Comparison of ENCODE assay signal across 22 mouse cellular contexts in the genomic region with DNA sequence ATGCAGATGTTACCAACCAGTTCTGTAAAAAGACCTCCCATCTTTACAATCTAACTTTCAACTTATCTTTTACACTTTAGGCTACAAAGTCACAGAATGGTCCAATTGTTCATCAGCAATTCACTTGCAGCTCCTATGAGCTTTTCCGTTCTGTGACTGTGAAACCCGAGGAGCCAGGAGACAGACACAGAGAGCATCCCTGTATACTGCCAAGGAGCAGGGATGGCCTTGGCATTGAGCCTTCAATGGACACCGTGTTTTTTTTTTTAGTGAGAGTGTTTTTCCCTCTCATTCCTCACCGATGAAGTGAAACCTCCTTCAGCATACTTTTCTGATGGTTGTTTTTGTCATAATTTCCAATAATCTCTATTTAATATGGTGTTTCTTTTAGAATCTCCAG.
DNase-seq lines count a peak whose midpoint lies in the region; ATAC-seq and TF ChIP-seq lines count a peak whose summit lies in the region.
"Had no signal": no experiment of that assay in that cellular context is flagged by ENCODE, and none has a peak within 500 bp of the region (broad histone marks: within the 10 kb centered on the region; RNA-seq: fewer than 3 reads in every experiment).

No protein-coding gene starts in this region.

- H3K9ac ChIP-seq in forebrain, postnatal 0 days: no peak overlapping the region
- no peak overlapping the region for H3K9ac ChIP-seq in forebrain, embryonic 11.5 days (ENCODE audit: low read length)
- H3K9ac ChIP-seq in midbrain, postnatal 0 days (replicated peaks; ENCODE audit: low read length, poor library complexity, severe bottlenecking): no peak overlapping the region
- no peak overlapping the region for H3K9ac ChIP-seq in midbrain, embryonic 16.5 days (ENCODE audit: low read depth, low read length)
- H3K9ac ChIP-seq: heart, embryonic 13.5 days; hindbrain, embryonic 15.5 days; neural tube, embryonic 15.5 days had no signal

- no peak for TF ChIP-seq CTCF in forebrain, postnatal 0 days (IDR thresholded peaks at IDR 0.05; ENCODE audit: low read depth)
- TF ChIP-seq CTCF in midbrain, postnatal 0 days (IDR thresholded peaks at IDR 0.05): no peak

- peak; percentile 2 for DNase-seq in forebrain, postnatal 0 days
- DNase-seq in forebrain, embryonic 11.5 days (ENCODE audit: low spot score): no peak
- peak; percentile 54 for DNase-seq in midbrain, postnatal 0 days (ENCODE audit: low spot score)
- peak; percentile 86 for DNase-seq in cerebellum, adult 9-11 months
- DNase-seq in adrenal gland, adult (ENCODE audit: inconsistent age in 2 of 2, low spot score in 1 of 2): no peak
- DNase-seq in right cerebral cortex, adult 2 months (ENCODE audit: low spot score in 2 of 2): no peak
- DNase-seq: gastrocnemius, postnatal 10 days; heart, adult 11 months; kidney, adult 11 months; liver; thymus, postnatal 14 days had no signal

- ATAC-seq in forebrain, postnatal 0 days: no peak
- no peak for ATAC-seq in forebrain, embryonic 11.5 days (replicated peaks; ENCODE audit: low FRiP score)
- ATAC-seq in midbrain, postnatal 0 days (ENCODE audit: low FRiP score): no peak
- ATAC-seq in midbrain, embryonic 16.5 days: no peak
- no peak for ATAC-seq in activated CD4-positive, CD25-positive, alpha-beta regulatory T cell, adult 4 months
- ATAC-seq: lung, postnatal 0 days had no signal

- no peaks in the 10 kb centered on the region for H3K36me3 ChIP-seq in forebrain, postnatal 0 days (ENCODE audit: insufficient read depth)
- no peaks in the 10 kb centered on the region for H3K36me3 ChIP-seq in forebrain, embryonic 11.5 days (ENCODE audit: control insufficient read depth, insufficient read depth, low read length)
- H3K36me3 ChIP-seq in midbrain, postnatal 0 days (ENCODE audit: insufficient read depth, low read length): no peaks in the 10 kb centered on the region
- no peaks in the 10 kb centered on the region for H3K36me3 ChIP-seq in midbrain, embryonic 16.5 days (ENCODE audit: control insufficient read depth, insufficient read depth, low read length)
- H3K36me3 ChIP-seq: heart, embryonic 13.5 days; hindbrain, embryonic 15.5 days; neural tube, embryonic 15.5 days had no signal

- no peak overlapping the region for H3K27ac ChIP-seq in forebrain, postnatal 0 days (ENCODE audit: low read depth, low read length)
- H3K27ac ChIP-seq in forebrain, embryonic 11.5 days (ENCODE audit: low read depth, low read length): no peak overlapping the region
- H3K27ac ChIP-seq in midbrain, postnatal 0 days (ENCODE audit: low read depth, low read length): no peak overlapping the region
- H3K27ac ChIP-seq in midbrain, embryonic 16.5 days (ENCODE audit: low read length): no peak overlapping the region
- H3K27ac ChIP-seq: heart, embryonic 13.5 days; hindbrain, embryonic 15.5 days; kidney, postnatal 0 days; neural tube, embryonic 15.5 days had no signal

- H3K4me2 ChIP-seq in forebrain, postnatal 0 days (ENCODE audit: low read depth): no peak overlapping the region
- H3K4me2 ChIP-seq in forebrain, embryonic 11.5 days (ENCODE audit: low read depth, low read length, severe bottlenecking): no peak overlapping the region
- no peak overlapping the region for H3K4me2 ChIP-seq in midbrain, postnatal 0 days (ENCODE audit: low read depth, low read length, poor library complexity, severe bottlenecking)
- no peak overlapping the region for H3K4me2 ChIP-seq in midbrain, embryonic 16.5 days (ENCODE audit: low read length)
- H3K4me2 ChIP-seq: heart, embryonic 13.5 days; hindbrain, embryonic 15.5 days; midbrain, embryonic 11.5 days; neural tube, embryonic 15.5 days had no signal

- WGBS in forebrain, postnatal 0 days: 47% methylated on average over 4 of the region's 4 CpGs
- WGBS in forebrain, embryonic 11.5 days: 81% methylated on average over 4 of the region's 4 CpGs
- 68% methylated on average over 4 of the region's 4 CpGs for WGBS in midbrain, postnatal 0 days
- WGBS in midbrain, embryonic 16.5 days: 66% methylated on average over 4 of the region's 4 CpGs

- H3K4me3 ChIP-seq in forebrain, postnatal 0 days (ENCODE audit: low read depth, low read length): no peak overlapping the region
- no peak overlapping the region for H3K4me3 ChIP-seq in forebrain, embryonic 11.5 days (ENCODE audit: low read depth, low read length)
- H3K4me3 ChIP-seq in midbrain, postnatal 0 days (ENCODE audit: low read depth, low read length): no peak overlapping the region
- no peak overlapping the region for H3K4me3 ChIP-seq in midbrain, embryonic 16.5 days (ENCODE audit: low read depth, low read length)
- H3K4me3 ChIP-seq: erythroblast, embryonic 14.5 days; heart, embryonic 13.5 days; hindbrain, embryonic 15.5 days; myocyte; neural tube, embryonic 15.5 days had no signal

- no peaks in the 10 kb centered on the region for H3K27me3 ChIP-seq in forebrain, postnatal 0 days (ENCODE audit: insufficient read depth, low read length)
- H3K27me3 ChIP-seq in forebrain, embryonic 11.5 days (ENCODE audit: control insufficient read depth, insufficient read depth, low read length): no peaks in the 10 kb centered on the region
- H3K27me3 ChIP-seq in midbrain, postnatal 0 days (ENCODE audit: insufficient read depth, low read length): no peaks in the 10 kb centered on the region
- no peaks in the 10 kb centered on the region for H3K27me3 ChIP-seq in midbrain, embryonic 16.5 days (ENCODE audit: control insufficient read depth, insufficient read depth, low read depth, low read length)
- H3K27me3 ChIP-seq: CH12.LX; heart, embryonic 13.5 days; hindbrain, embryonic 15.5 days; neural tube, embryonic 15.5 days had no signal

- H3K9me3 ChIP-seq in forebrain, postnatal 0 days (ENCODE audit: low read length): no peaks in the 10 kb centered on the region
- H3K9me3 ChIP-seq in forebrain, embryonic 11.5 days (ENCODE audit: control insufficient read depth, low read length): no peaks in the 10 kb centered on the region
- H3K9me3 ChIP-seq in midbrain, postnatal 0 days (ENCODE audit: low read length): no peaks in the 10 kb centered on the region
- no peaks in the 10 kb centered on the region for H3K9me3 ChIP-seq in midbrain, embryonic 16.5 days (replicated peaks; ENCODE audit: control insufficient read depth, low read length, poor library complexity, severe bottlenecking)
- H3K9me3 ChIP-seq: heart, embryonic 13.5 days; hindbrain, embryonic 15.5 days; neural tube, embryonic 15.5 days had no signal

- H3K4me1 ChIP-seq in forebrain, postnatal 0 days (ENCODE audit: insufficient read depth): no peaks in the 10 kb centered on the region
- H3K4me1 ChIP-seq in forebrain, embryonic 11.5 days (replicated peaks; ENCODE audit: control insufficient read depth, insufficient read depth, low read length): no peaks in the 10 kb centered on the region
- no peaks in the 10 kb centered on the region for H3K4me1 ChIP-seq in midbrain, postnatal 0 days (ENCODE audit: insufficient read depth, low read length)
- no peaks in the 10 kb centered on the region for H3K4me1 ChIP-seq in midbrain, embryonic 16.5 days (ENCODE audit: control insufficient read depth, insufficient read depth, low read length)
- H3K4me1 ChIP-seq: heart, embryonic 13.5 days; hindbrain, embryonic 15.5 days; neural tube, embryonic 15.5 days had no signal

Comparison
In these comparisons a context has a peak if more than half of its experiments do, and no peak if none do; other contexts are left out.
1. DNase-seq: peak in forebrain, postnatal 0 days (single experiment), midbrain, postnatal 0 days (single experiment) and cerebellum, adult 9-11 months (single experiment); none in forebrain, embryonic 11.5 days (single experiment), adrenal gland, adult (0 of 2) and right cerebral cortex, adult 2 months (0 of 2).